Mouse (Mus musculus) forebrain, embryonic 13.5 days (tissue): ENCODE data around the gene Atp6v1e2. TPM values are rescaled to one million over a fixed set of nuclear protein-coding genes. Genes with fewer than 3 reads are reported as not detected.

ENCODE experiments used
- ATAC-seq: fragments of 200-750 bp; cut with Nextera tagmentation; 2 replicates; pipeline ENCODE4 v1.8.0; 2017
- H3K27ac ChIP-seq: fragments of 300-500 bp; sonication (generic); 2 replicates; pipeline ENCODE4 v1.5.1; 2015; ENCODE audit warnings: inconsistent platforms, mild to moderate bottlenecking, moderate library complexity
- H3K27me3 ChIP-seq: fragments of 300-500 bp; sonication (generic); 2 replicates; pipeline ENCODE4 v1.6.1; 2015; ENCODE audit warnings: mild to moderate bottlenecking, inconsistent platforms
- H3K36me3 ChIP-seq: fragments of 300-500 bp; sonication (generic); 2 replicates; pipeline ENCODE4 v1.6.1; 2015; ENCODE audit warnings: mild to moderate bottlenecking, inconsistent platforms; ENCODE audit not compliant: poor library complexity, severe bottlenecking
- H3K4me1 ChIP-seq: fragments of 300-500 bp; sonication (generic); 2 replicates; pipeline ENCODE4 v1.6.1; 2015; ENCODE audit warnings: inconsistent platforms
- H3K4me2 ChIP-seq: fragments of 300-500 bp; sonication (generic); 2 replicates; pipeline ENCODE4 v1.6.1; 2015; ENCODE audit warnings: inconsistent platforms, mild to moderate bottlenecking, moderate library complexity
- H3K4me3 ChIP-seq: fragments of 300-500 bp; sonication (generic); 2 replicates; pipeline ENCODE4 v1.5.1; 2015; ENCODE audit warnings: mild to moderate bottlenecking, inconsistent platforms
- H3K9ac ChIP-seq: fragments of 300-500 bp; sonication (generic); 2 replicates; pipeline ENCODE4 v1.6.1; 2015; ENCODE audit warnings: mild to moderate bottlenecking, inconsistent platforms
- H3K9me3 ChIP-seq: fragments of 300-500 bp; sonication (generic); replicated peaks from 2 replicates; pipeline ENCODE4 v1.6.1; 2016; ENCODE audit warnings: inconsistent platforms
- WGBS: fragments of 180-500 bp; shearing (Covaris S2); methylation state at CpG from one replicate; pipeline ENCODE4 v1.1.7; 2015; 5-methylcytosine and 5-hydroxymethylcytosine counted together
- polyA plus RNA-seq: library from polyadenylated mRNA; unstranded; fragments of >200 nt; fragmentation: Nextera tagmentation; extraction: Ambion mirVana; gene quantifications from 2 replicates; pipeline ENCODE4 v1.2.1, GENCODE M21; 2015

Gene Atp6v1e2
- polyA plus RNA-seq, 1 experiment from 2014 or later: not detected

DNA sequence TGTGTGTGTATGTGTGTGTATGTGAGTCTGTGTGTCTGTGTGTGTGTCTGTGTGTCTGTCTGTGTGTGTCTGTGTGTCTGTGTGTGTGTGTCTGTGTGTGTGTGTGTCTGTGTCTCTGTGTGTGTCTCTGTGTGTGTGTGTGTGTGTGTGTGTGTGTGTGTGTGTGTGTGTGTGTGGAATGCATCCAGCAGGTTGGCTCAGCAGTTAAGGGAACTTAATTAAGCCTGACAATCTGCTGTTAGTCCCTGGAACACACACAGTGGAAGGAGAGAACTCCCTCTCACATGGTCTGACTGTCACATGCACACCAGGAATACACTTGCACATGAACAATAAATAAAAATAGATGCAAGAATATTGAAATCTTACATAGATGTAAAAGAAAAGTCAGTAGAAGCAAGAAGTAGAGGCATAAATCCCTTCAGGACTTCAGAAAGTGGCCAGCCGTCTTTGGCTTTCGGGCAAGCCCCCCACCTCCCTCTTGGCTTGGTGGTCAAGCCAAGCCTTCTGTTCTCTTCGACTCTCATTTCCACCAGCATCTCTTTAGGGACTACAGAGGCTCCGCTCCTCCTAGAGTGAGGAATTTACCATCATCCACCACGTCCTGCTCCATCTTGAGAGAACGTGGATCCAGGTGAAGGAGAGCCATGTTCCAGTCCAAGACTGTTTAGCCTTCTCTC lies 50.1 kb downstream of the Atp6v1e2 start:
- Histone ChIP-seq H3K4me2 (no peak overlapping the region), H3K4me3 (no peak overlapping the region), H3K9ac (no peak overlapping the region), H3K36me3 (no peaks in the 10 kb centered on the region), H3K9me3 (no peaks in the 10 kb centered on the region), H3K27ac (no peak overlapping the region), H3K4me1 (peaks cover 4% of the 10 kb centered on the region; the same call in 1 of the 2 replicates), H3K27me3 (no peaks in the 10 kb centered on the region)
- WGBS: 89% methylated on average over 6 of the region's 6 CpGs
- no peak for ATAC-seq

- Histone ChIP-seq H3K4me2 (no peak overlapping the region), H3K9me3 (no peaks in the 10 kb centered on the region), H3K27ac (no peak overlapping the region), H3K36me3 (no peaks in the 10 kb centered on the region), H3K27me3 (no peaks in the 10 kb centered on the region), H3K4me1 (no peaks in the 10 kb centered on the region), H3K9ac (no peak overlapping the region), H3K4me3 (no peak overlapping the region)
- 81% methylated on average over 4 of the region's 4 CpGs for WGBS
- ATAC-seq: no peak
These were observed 52.5 kb downstream of the Atp6v1e2 start for GRCm38 (mm10) chr17:86895191-86895590.

Other genes with a start within 250 kb of the Atp6v1e2 start
- 3.2 and 3.5 TPM in 2 replicates for gene Epas1, start 194.2 kb downstream of the Atp6v1e2 start, polyA plus RNA-seq
- not detected in 2 replicates for gene Tmem247, start 30.5 kb downstream of the Atp6v1e2 start, polyA plus RNA-seq
- 5.1 and 5.7 TPM in 2 replicates for gene Rhoq, start 15.2 kb upstream of the Atp6v1e2 start, polyA plus RNA-seq
- gene Pigf, start 77.5 kb upstream of the Atp6v1e2 start, polyA plus RNA-seq: 38.7 and 40.5 TPM in 2 replicates
- 226 and 247 TPM in 2 replicates for gene Cript, start 77.7 kb upstream of the Atp6v1e2 start, polyA plus RNA-seq
- gene Socs5, start 159.8 kb upstream of the Atp6v1e2 start, polyA plus RNA-seq: 7.5 and 8.2 TPM in 2 replicates